Mouse (Mus musculus) intestine, embryonic 16.5 days (tissue): ENCODE results near the gene Kat5. TPM values are rescaled to one million over a fixed set of nuclear protein-coding genes. Genes with fewer than 3 reads are reported as not detected.

Experiments used
- ATAC-seq: fragments of 200-750 bp; cut with Nextera tagmentation; 2 replicates; pipeline ENCODE4 v1.8.0; 2017; ENCODE audit warnings: moderate TSS enrichment, moderate library complexity
- H3K27ac ChIP-seq: fragments of 300-500 bp; sonication (generic); 2 replicates; pipeline ENCODE4 v1.5.1; 2014; ENCODE audit warnings: mild to moderate bottlenecking, low read length
- H3K27me3 ChIP-seq: fragments of 300-500 bp; sonication (generic); replicated peaks from 2 replicates; pipeline ENCODE4 v1.6.1; 2014; ENCODE audit warnings: low read length, control low read depth, mixed read lengths; ENCODE audit not compliant: control insufficient read depth, insufficient read depth
- H3K36me3 ChIP-seq: fragments of 300-500 bp; sonication (generic); 2 replicates; pipeline ENCODE4 v1.6.1; 2014; ENCODE audit warnings: low read length, control low read depth; ENCODE audit not compliant: control insufficient read depth, insufficient read depth
- H3K4me1 ChIP-seq: fragments of 300-500 bp; sonication (generic); 2 replicates; pipeline ENCODE4 v1.6.1; 2014; ENCODE audit warnings: low read length, control low read depth, mixed read lengths; ENCODE audit not compliant: control insufficient read depth, insufficient read depth
- H3K4me2 ChIP-seq: fragments of 300-500 bp; sonication (generic); 2 replicates; pipeline ENCODE4 v1.6.1; 2014; ENCODE audit warnings: low read depth, low read length, control low read depth
- H3K4me3 ChIP-seq: fragments of 300-500 bp; sonication (generic); 2 replicates; pipeline ENCODE4 v1.5.1; 2014; ENCODE audit warnings: mild to moderate bottlenecking, low read length
- H3K9ac ChIP-seq: fragments of 300-500 bp; sonication (generic); 2 replicates; pipeline ENCODE4 v1.6.1; 2014; ENCODE audit warnings: low read depth, low read length
- H3K9me3 ChIP-seq: fragments of 300-500 bp; sonication (generic); 2 replicates; pipeline ENCODE4 v1.6.1; 2016; ENCODE audit warnings: low read length, control low read depth; ENCODE audit not compliant: control insufficient read depth
- WGBS: fragments of 180-500 bp; shearing (Covaris S2); extraction: QIAGEN DNeasy Blood & Tissue Kit; methylation state at CpG from one replicate; pipeline ENCODE4 v1.1.7; 2014; 5-methylcytosine and 5-hydroxymethylcytosine counted together
- polyA plus RNA-seq: library from polyadenylated mRNA; unstranded; fragments of >200 nt; fragmentation: Nextera tagmentation; extraction: Ambion mirVana; gene quantifications from 2 replicates; pipeline ENCODE4 v1.2.1, GENCODE M21; 2015

Kat5 gene
- polyA plus RNA-seq, 1 experiment from 2014 or later = 40.9 TPM

- no peaks in the 10 kb centered on the region for H3K27me3 ChIP-seq
- peaks cover 12% of the 10 kb centered on the region for H3K4me1 ChIP-seq
- no peak overlapping the region for H3K4me3 ChIP-seq
- 90% methylated on average over 8 of the region's 8 CpGs for WGBS
- H3K9me3 ChIP-seq = no peaks in the 10 kb centered on the region
- H3K4me2 ChIP-seq = no peak overlapping the region
- H3K27ac ChIP-seq = no peak overlapping the region
- H3K9ac ChIP-seq = no peak overlapping the region
- ATAC-seq = no peak
- peaks cover 30% of the 10 kb centered on the region for H3K36me3 ChIP-seq
Observed at GRCm38 (mm10) chr19:5646731-5647330, 36.8 kb upstream of the Kat5 start.

- WGBS = 95% methylated on average over 9 of the region's 9 CpGs
- Histone ChIP-seq H3K36me3 (peaks cover 38% of the 10 kb centered on the region), H3K9me3 (no peaks in the 10 kb centered on the region), H3K9ac (no peak overlapping the region), H3K27ac (no peak overlapping the region), H3K4me1 (peaks cover 12% of the 10 kb centered on the region), H3K27me3 (no peaks in the 10 kb centered on the region), H3K4me2 (no peak overlapping the region), H3K4me3 (no peak overlapping the region)
- no peak for ATAC-seq
Observed at GRCm38 (mm10) chr19:5645280-5645679, 35.2 kb upstream of the Kat5 start.

- Histone ChIP-seq H3K4me3 (no peak overlapping the region), H3K9ac (no peak overlapping the region), H3K27me3 (no peaks in the 10 kb centered on the region), H3K9me3 (no peaks in the 10 kb centered on the region), H3K4me2 (no peak overlapping the region), H3K27ac (no peak overlapping the region), H3K4me1 (peaks cover 18% of the 10 kb centered on the region), H3K36me3 (peaks cover 30% of the 10 kb centered on the region)
- WGBS = 82% methylated on average over 8 of the region's 8 CpGs
- no peak for ATAC-seq
Observed at GRCm38 (mm10) chr19:5641641-5642040, 31.6 kb upstream of the Kat5 start.

DNA sequence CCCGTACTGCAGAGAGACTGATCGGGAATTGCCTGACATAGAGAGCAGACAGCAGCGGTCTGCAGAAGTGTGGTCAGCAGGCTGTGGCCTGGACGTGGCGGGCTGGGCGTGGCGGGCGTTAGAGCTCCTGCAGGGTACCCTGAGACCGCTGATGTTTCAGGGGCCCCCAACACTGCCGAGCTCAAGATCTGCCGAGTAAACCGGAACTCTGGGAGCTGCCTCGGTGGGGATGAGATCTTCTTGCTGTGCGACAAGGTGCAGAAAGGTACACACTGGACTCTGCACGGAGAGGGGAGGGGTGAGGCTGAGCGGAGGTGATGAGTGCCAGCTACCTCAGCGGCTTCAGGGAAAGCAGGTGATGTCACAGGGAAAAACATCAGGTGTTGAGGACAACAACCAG, 31.0 kb upstream of the Kat5 start:
- Histone ChIP-seq H3K4me2 (no peak overlapping the region), H3K4me1 (peaks cover 20% of the 10 kb centered on the region), H3K9ac (no peak overlapping the region), H3K9me3 (no peaks in the 10 kb centered on the region), H3K27ac (no peak overlapping the region), H3K36me3 (peaks cover 28% of the 10 kb centered on the region), H3K4me3 (no peak overlapping the region), H3K27me3 (no peaks in the 10 kb centered on the region)
- ATAC-seq = no peak
- WGBS = 88% methylated on average over 17 of the region's 17 CpGs

DNA sequence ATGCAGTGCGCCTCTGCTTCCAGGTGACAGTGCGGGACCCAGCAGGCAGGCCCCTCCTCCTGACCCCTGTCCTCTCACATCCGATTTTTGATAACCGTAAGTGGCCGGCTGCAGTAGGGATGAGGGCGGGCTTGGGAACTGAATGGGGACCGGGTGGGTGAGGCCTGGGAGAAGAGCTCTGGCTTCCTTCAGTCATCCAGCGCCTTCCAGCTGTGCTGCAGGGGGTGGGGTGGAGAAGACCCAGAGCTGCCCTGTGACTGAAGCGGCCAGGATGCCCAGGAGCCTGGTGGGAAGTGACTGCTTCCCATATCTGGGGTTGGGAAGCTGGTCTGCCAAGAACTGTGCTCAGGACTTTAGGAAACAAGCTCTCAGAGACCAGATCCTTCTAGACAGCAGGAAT, 30.3 kb upstream of the Kat5 start:
- ATAC-seq = no peak

GRCm38 (mm10) chr19:5638416-5639005, 28.5 kb upstream of the Kat5 start:
- Histone ChIP-seq H3K27me3 (no peaks in the 10 kb centered on the region), H3K9ac (peak overlapping the region; percentile 94), H3K27ac (peak overlapping the region; percentile 92), H3K4me2 (peak overlapping the region; percentile 91), H3K4me3 (peak overlapping the region; percentile 70), H3K4me1 (peaks cover 21% of the 10 kb centered on the region), H3K36me3 (peaks cover 15% of the 10 kb centered on the region), H3K9me3 (no peaks in the 10 kb centered on the region)
- WGBS = 86% methylated on average over 18 of the region's 18 CpGs
- no peak for ATAC-seq

More for the DNA sequence above, 30.3 kb upstream of the Kat5 start:
- H3K4me2 ChIP-seq = no peak overlapping the region
- H3K4me3 ChIP-seq = no peak overlapping the region
- 59% methylated on average over 9 of the region's 9 CpGs for WGBS
- no peaks in the 10 kb centered on the region for H3K27me3 ChIP-seq
- H3K36me3 ChIP-seq = peaks cover 22% of the 10 kb centered on the region
- no peaks in the 10 kb centered on the region for H3K9me3 ChIP-seq
- peaks cover 21% of the 10 kb centered on the region for H3K4me1 ChIP-seq
- H3K27ac ChIP-seq = no peak overlapping the region
- H3K9ac ChIP-seq = no peak overlapping the region

- ATAC-seq = peak; percentile 87
- peak within 1 kb of the TSS; percentile 92 for H3K27ac ChIP-seq
- H3K4me3 ChIP-seq = peak within 1 kb of the TSS; percentile 70
- WGBS = under 1% methylated on average over 107 of the region's 109 CpGs
- no peaks in the 10 kb centered on the region for H3K9me3 ChIP-seq
- H3K4me1 ChIP-seq = peaks cover 21% of the 10 kb centered on the region
- H3K36me3 ChIP-seq = peaks cover 12% of the 10 kb centered on the region
- no peaks in the 10 kb centered on the region for H3K27me3 ChIP-seq
- H3K9ac ChIP-seq = peak within 1 kb of the TSS; percentile 94
- peak within 1 kb of the TSS; percentile 93 for H3K4me2 ChIP-seq
Observed at GRCm38 (mm10) chr19:5637069-5638047, 27.3 kb upstream of the Kat5 start, which contains the start of gene Rela. Gene Rela, plus strand, starts transcription at chr19:5637483.

- 31% methylated on average over 12 of the region's 12 CpGs for WGBS
- peak; percentile 22 for ATAC-seq
- Histone ChIP-seq H3K4me3 (peak overlapping the region; percentile 70), H3K4me1 (peaks cover 21% of the 10 kb centered on the region), H3K4me2 (peak overlapping the region; percentile 93), H3K36me3 (peaks cover 9% of the 10 kb centered on the region), H3K9me3 (no peaks in the 10 kb centered on the region), H3K9ac (peak overlapping the region; percentile 94), H3K27me3 (no peaks in the 10 kb centered on the region), H3K27ac (peak overlapping the region; percentile 92)
Observed at GRCm38 (mm10) chr19:5636571-5637041, 26.6 kb upstream of the Kat5 start.

GRCm38 (mm10) chr19:5636036-5636570, 26.1 kb upstream of the Kat5 start:
- H3K9ac ChIP-seq = no peak overlapping the region
- H3K4me3 ChIP-seq = no peak overlapping the region; the same call in 1 of the 2 replicates
- H3K36me3 ChIP-seq = peaks cover 5% of the 10 kb centered on the region
- ATAC-seq = no peak
- H3K4me2 ChIP-seq = no peak overlapping the region
- H3K4me1 ChIP-seq = peaks cover 21% of the 10 kb centered on the region
- H3K27ac ChIP-seq = no peak overlapping the region
- WGBS = 75% methylated on average over 7 of the region's 7 CpGs
- H3K27me3 ChIP-seq = no peaks in the 10 kb centered on the region
- no peaks in the 10 kb centered on the region for H3K9me3 ChIP-seq
